Mouse (Mus musculus) gastrocnemius, postnatal 10 days (tissue): ENCODE data around the gene Ptbp1. TPM values are rescaled to one million over a fixed set of nuclear protein-coding genes. Genes with fewer than 3 reads are reported as not detected.

Experiments used
- microRNA-seq, 2 experiments: library from miRNA; unstranded; fragments of <30 nt; microRNA quantifications; one replicate each; pipeline ENCODE4 v1.2.0; 2021
- total RNA-seq, 2 experiments: library from RNA; stranded (reverse); gene quantifications; 2 replicates each; pipeline ENCODE4 v1.2.3; 2021

Ptbp1 gene
- total RNA-seq, 2 experiments from 2014 or later: 75.2 to 110 TPM

Small RNA genes lying within 50 kb of the gene (microRNA-seq; reads per million reads assigned to microRNA genes)
- 0 to 0.25 reads per million in 2 experiments for gene Mir6910

Other genes starting within 250 kb of the Ptbp1 start
- under 1 TPM; 0.07 to 0.16 TPM for gene C2cd4c, start 240.4 kb upstream of the Ptbp1 start, total RNA-seq
- gene Shc2, start 216.5 kb upstream of the Ptbp1 start, total RNA-seq: 1 to 10 TPM; 2.7 to 5.3 TPM
- gene Odf3l2, start 208.7 kb upstream of the Ptbp1 start, total RNA-seq: under 1 TPM; 0.26 to 0.97 TPM
- not detected for gene Madcam1, start 189.9 kb upstream of the Ptbp1 start, total RNA-seq
- 10 to 100 TPM; 18.3 to 18.7 TPM for gene Tpgs1, start 185.1 kb upstream of the Ptbp1 start, total RNA-seq
- gene Cdc34, start 172.2 kb upstream of the Ptbp1 start, total RNA-seq: 100 to 1,000 TPM; 265 to 287 TPM
- 1 to 10 TPM; 2.3 to 2.7 TPM for gene Gzmm, start 165.4 kb upstream of the Ptbp1 start, total RNA-seq
- gene Bsg, start 149.9 kb upstream of the Ptbp1 start, total RNA-seq: 100 to 1,000 TPM; 420 to 439 TPM
- gene Hcn2, start 137.8 kb upstream of the Ptbp1 start, total RNA-seq: under 1 TPM; 0.86 to 0.96 TPM
- 10 to 100 TPM; 20.8 to 24.6 TPM for gene Polrmt, start 107.8 kb upstream of the Ptbp1 start, total RNA-seq
- not detected for gene Fgf22, start 99.4 kb upstream of the Ptbp1 start, total RNA-seq
- 10 to 100 TPM; 35.2 to 36.1 TPM for gene Rnf126, start 87.5 kb upstream of the Ptbp1 start, total RNA-seq
- gene Fstl3, start 77.2 kb upstream of the Ptbp1 start, total RNA-seq: 1 to 10 TPM; 1.1 to 1.6 TPM
- gene Prss57, start 63.5 kb upstream of the Ptbp1 start, total RNA-seq: under 1 TPM in 1 of 2 experiments, not detected in 1; 0.11 TPM
- 10 to 100 TPM; 26.6 to 36.8 TPM for gene Palm, start 60.9 kb upstream of the Ptbp1 start, total RNA-seq
- gene Misp, start 33.4 kb upstream of the Ptbp1 start, total RNA-seq: under 1 TPM in 1 of 2 experiments, not detected in 1; 0.54 TPM
- gene Prtn3, start 20.0 kb downstream of the Ptbp1 start, total RNA-seq: 1 to 10 TPM in 1 of 2 experiments, not detected in 1; 2.1 TPM
- 1 to 10 TPM in 1 of 2 experiments, under 1 TPM in 1; 0.49 to 1.6 TPM for gene Plppr3, start 20.2 kb downstream of the Ptbp1 start, total RNA-seq
- 1 to 10 TPM in 1 of 2 experiments, not detected in 1; 1.9 TPM for gene Elane, start 31.8 kb downstream of the Ptbp1 start, total RNA-seq
- 10 to 100 TPM; 21.5 to 22.8 TPM for gene Cfd, start 36.4 kb downstream of the Ptbp1 start, total RNA-seq
- gene Med16, start 54.5 kb downstream of the Ptbp1 start, total RNA-seq: 10 to 100 TPM; 39.6 to 43.8 TPM
- not detected for gene Gm26602, start 56.4 kb downstream of the Ptbp1 start, total RNA-seq
- gene Kiss1r, start 62.5 kb downstream of the Ptbp1 start, total RNA-seq: under 1 TPM; 0.23 to 0.59 TPM
- gene R3hdm4, start 66.8 kb downstream of the Ptbp1 start, total RNA-seq: 100 to 1,000 TPM; 101 to 108 TPM
- 1 to 10 TPM; 2.6 to 4.1 TPM for gene Arid3a, start 72.6 kb downstream of the Ptbp1 start, total RNA-seq
- gene Wdr18, start 105.7 kb downstream of the Ptbp1 start, total RNA-seq: 10 to 100 TPM; 18.0 to 21.8 TPM
- under 1 TPM; 0.14 to 0.38 TPM for gene Grin3b, start 116.3 kb downstream of the Ptbp1 start, total RNA-seq
- 10 to 100 TPM; 85.5 to 90.8 TPM for gene Tmem259, start 129.9 kb downstream of the Ptbp1 start, total RNA-seq
- 10 to 100 TPM; 26.1 to 38.6 TPM for gene Cnn2, start 134.2 kb downstream of the Ptbp1 start, total RNA-seq
- gene Abca7, start 142.1 kb downstream of the Ptbp1 start, total RNA-seq: 1 to 10 TPM; 3.2 to 4.2 TPM
- 1 to 10 TPM; 2.0 to 3.5 TPM for gene Arhgap45, start 162.2 kb downstream of the Ptbp1 start, total RNA-seq
- 10 to 100 TPM; 62.1 to 62.7 TPM for gene Polr2e, start 185.4 kb downstream of the Ptbp1 start, total RNA-seq
- 100 to 1,000 TPM; 380 to 398 TPM for gene Gpx4, start 192.7 kb downstream of the Ptbp1 start, total RNA-seq